Mouse (Mus musculus): ENCODE data around the gene Tlx1.

Tlx1 gene

DNA sequence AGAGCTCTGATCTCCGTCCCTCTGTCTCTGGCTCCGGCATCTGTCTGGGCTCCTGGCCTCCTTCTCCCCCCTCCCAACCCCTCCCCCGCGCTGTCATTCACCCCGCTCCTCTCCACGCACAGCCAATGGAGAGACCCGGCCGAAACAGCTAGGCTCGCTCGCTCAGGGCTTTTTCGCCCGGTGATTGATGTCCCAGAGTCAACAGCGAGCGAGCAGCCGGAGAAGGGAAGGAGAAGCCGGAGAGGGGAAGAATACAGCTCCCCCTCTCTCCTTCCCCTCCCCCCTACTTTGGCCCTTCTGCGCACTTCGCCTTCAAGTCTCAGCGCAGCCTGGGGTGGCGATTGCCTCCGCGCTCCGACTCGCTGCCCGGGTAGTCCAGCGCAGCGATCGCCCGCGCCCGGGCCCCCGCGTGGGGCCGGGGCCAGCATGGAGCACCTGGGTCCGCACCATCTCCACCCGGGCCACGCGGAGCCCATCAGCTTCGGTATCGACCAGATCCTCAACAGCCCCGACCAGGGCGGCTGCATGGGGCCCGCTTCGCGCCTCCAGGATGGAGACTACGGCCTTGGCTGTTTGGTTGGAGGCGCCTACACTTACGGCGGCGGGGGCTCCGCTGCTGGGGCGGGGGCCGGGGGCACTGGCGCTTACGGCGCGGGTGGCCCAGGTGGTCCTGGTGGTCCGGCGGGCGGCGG lies at the start of gene Tlx1:
TSS of gene Tlx1 (plus strand) at position 191 of the 692 bp plus-strand sequence.
- no peak for DNase-seq (ENCODE audit: extremely low read depth, low read depth, low spot score)

DNA sequence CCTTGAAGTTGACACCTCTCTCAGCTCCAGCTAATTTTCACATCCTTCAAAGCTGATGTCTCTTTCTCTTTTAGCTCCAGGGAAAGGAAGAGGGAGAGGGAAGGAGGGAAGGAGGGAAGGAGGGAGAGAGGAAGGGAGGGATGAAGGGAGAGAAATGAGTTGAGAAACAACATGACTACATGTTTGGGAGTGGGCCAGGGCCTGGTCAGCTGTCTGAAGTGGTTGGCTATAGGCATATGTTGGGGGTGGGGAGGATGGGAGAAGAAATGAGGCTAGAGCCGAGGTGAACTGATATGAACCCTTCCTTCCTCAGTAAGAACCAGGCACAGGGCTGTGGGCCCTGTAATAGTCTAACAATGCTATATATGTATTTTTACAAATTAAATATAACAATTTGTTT lies 44.9 kb upstream of the Tlx1 start:
- no peak for DNase-seq (ENCODE audit: extremely low read depth, low read depth, low spot score)

DNA sequence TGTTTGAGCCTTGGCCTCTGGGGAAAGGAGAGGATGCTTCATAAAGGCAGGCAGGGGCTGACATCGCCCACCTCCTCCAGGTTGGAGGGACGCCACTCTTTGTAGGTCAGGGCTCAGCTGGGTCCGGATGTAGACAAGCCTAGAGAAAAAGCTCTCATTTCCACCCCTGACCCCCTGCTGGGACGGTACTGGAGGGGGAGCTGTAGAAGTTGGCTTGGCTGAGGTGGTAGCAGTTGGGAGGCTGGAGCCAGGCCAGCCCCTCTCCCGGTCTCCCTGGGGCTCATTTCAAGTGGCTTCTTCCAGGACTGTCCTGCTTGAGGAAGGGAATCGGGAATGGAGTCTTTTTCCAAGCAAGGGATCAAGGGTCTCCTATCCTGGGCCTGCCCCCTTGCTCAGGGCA lies 43.8 kb upstream of the Tlx1 start:
- no peak for DNase-seq (ENCODE audit: extremely low read depth, low read depth, low spot score)

DNA sequence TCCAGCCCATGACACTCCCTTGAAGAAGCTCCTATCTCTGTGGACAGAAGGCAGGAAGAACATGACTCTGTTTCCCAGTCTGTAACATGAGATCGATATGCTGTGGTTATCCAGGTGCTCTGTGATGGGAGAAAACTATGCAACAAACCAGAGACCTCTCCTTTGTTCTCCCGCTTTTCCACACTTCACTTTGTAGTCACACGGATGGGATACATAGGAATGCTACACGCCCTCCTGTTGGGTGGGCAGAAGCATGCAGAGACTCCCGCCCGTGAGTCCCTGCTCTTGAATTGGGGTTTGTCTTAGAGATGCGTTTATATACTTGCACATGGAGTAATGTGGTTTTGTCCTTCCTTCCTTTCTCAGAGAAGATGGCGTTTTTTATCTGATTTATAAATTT lies 39.8 kb upstream of the Tlx1 start:
- no peak for DNase-seq (ENCODE audit: extremely low read depth, low read depth, low spot score)

DNA sequence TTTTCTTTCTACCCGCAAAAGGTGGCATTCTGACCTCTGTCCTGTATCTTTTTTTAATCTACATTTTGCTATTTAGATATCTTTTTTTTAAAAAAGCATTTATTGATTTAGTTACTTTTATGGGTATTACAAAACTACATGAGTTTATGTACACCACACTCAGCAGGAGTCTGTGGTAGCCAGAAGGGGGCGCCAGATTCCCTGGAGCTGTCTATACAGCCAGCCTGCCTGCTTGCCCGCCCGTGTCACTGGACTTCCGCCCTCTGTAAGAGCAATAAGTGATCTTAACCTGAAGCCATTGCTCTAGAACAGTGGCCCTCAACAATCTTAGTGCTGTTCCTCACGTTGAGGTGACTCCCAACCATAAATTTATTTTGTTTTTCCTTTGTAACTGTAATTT lies 38.0 kb upstream of the Tlx1 start:
- DNase-seq (ENCODE audit: extremely low read depth, low read depth, low spot score) = no peak

DNA sequence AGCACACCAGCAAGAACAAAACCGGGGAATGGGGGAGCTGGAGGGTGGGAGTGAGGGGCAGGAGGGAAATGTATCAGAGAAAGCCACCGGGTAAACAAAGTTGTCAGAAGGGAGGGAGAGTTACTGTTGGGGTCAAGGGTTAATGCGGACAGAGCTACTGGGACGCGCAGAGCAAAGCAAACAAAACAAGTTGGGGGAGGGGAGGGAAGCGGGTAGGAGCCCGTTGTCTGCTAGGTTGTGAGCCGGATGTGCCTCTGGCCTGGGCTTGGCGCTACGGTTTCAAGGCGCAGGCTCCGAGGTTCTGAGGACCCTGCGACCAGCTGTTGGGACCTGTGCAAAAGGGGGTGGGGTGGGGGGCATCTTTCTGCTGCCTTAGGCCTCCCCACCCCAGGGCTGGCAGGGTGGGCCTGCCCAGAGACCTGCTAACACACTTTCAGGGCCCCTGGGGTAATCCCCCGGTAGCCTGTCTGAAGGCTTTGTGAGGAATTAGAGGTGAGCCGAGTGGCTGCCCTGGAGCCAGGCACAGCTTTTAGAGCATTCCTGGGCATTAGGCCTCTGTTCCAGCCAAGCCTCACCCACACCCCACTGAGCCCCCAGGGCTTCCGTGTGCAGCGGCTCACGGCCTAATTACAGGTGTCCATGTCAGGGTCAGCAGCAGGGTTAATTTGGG lies 36.6 kb upstream of the Tlx1 start:
- DNase-seq (ENCODE audit: extremely low read depth, low read depth, low spot score) = no peak

DNA sequence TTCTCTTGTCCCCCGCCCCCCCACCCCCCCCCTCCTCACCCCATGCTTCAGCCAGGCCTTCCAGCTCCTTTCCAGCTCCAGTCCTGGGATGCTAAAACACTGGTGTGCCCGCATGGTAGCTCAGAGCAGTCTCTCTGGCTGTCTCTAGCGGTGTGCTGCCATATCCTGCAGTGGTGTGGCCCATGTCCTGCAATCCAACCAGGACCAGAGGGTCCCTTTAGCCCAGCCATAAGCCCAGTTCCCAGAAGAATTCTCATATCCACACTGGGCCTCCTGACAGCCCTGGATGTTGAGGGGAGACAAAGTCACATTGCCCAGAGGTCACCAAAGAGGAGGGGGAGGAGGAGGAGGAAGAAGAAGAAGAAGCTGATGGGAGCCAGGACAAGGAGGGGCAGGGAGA lies 35.7 kb upstream of the Tlx1 start:
- DNase-seq (ENCODE audit: extremely low read depth, low read depth, low spot score) = no peak

DNA sequence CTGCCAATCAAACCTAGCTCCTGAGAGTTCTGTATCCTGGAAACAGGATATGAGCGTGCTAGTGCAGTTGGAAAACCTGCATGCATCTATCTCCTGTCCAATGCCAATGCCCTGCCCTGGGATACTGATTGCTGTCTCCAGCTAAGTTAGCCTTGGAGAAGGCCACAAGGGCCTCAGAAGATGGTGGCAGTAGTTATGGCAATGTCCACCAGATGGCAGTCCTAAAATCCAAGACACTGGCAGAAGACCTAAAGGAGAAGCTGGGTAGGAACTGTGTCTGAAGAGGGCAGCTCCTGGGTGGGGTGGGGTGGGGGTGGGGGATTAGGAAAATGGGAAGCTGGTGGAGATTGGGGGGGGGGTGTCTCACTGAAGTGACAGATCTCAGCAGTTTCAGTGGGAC lies 33.7 kb upstream of the Tlx1 start:
- DNase-seq (ENCODE audit: extremely low read depth, low read depth, low spot score) = no peak

DNA sequence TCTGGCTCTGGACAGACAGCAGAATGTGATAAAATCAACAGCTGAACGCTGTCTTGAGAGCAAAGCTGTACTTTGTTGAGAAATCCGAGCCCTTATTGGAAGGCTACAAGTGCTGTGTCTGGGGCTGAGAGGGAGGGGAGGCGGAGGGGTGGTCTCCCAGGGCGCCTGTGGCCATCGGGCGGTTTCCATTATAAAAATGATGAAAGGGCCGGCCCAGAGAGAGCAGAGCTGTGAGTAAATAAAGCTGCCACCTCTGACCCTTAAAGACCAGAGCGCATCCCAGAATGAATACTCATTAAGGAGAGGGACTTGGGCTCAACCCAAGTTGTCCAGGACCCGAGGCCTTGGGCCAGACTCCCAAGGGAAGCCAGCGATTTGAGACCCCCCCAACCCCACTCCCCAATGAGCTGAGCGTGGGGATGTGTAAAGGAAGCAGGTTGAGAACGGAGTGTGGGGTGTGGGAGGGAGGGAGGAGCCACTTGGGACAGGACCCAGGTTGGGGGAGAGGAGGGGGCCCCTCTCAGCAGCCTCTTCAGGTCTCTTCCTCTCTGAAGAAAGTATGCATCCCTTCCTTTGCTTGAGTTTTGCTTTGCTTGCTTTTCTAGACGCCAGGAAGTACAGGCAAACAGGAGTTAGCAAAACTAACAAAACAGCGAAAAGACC lies 18.4 kb upstream of the Tlx1 start:
- no peak for DNase-seq (ENCODE audit: extremely low read depth, low read depth, low spot score)

DNA sequence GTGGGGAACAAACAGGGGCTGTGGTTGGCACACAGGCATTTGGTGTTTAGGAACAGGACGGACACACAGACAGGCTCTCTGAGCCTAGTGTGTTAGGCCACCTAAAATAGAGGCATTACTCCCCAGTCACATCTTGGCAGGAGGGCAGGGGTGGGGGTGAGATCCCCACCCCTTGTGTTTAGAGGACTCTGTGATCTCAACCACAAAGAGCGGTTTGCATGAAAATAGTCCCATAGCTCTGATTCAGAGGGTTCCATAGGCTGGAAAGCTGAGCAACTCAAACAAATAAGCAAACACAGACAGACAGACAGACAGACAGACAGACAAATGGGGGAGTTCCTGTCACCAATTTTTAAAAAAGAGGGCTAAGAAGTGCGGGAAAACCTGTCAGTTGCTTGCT lies 7.9 kb upstream of the Tlx1 start:
- no peak for DNase-seq (ENCODE audit: extremely low read depth, low read depth, low spot score)

DNA sequence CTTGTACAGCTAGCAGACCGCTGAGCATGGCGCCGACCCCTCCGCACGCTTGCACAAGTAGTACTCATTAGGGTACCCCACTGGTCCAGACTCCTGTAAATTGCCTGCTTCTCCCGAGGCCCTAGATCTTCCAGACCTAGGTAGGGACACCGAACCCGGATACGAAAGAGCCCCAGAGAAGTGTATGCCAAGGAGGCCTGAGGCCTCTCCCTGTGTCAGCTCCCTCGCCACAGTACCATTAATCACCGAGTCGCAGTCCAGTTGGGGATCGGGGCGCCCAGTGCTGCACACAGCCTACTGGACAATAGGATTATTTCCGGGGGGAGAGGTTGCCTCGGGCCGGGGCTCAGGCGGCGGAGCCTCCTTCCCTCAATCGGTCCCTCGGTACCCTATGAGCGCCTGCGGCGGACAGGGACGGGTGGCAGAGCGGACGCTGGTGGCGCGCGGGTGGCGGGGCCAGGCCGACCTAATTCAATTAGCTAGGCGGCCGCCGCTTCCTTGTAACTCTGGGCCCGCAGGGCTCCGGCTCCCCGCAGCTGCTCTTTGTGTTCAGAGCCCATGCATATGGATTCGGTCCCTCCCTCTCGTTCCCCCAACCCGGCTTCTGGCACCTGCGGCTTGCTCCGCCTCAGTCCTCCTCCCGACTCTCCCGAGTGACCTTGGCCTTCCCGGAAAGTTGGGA lies 7.1 kb upstream of the Tlx1 start:
- no peak for DNase-seq (ENCODE audit: extremely low read depth, low read depth, low spot score)

DNA sequence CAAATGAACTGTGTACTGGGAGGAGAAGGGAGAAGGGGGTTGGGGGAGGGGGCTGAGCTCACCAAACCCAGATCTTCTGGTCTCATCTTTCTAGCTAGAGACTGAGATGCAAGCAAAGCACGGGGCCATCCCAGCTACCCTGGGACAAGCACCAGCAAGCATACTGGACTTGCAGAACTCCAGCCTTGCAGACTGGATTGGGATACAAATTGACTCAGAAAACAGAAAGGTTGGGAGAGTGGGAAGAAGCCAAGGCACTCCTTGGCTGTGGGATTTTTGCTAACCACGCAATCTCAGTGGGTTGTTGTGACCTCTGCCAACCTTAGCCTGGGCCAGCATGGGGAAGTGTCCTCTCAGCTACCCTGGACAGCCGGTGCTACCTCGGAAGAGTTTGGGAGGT lies 3.4 kb upstream of the Tlx1 start:
- no peak for DNase-seq (ENCODE audit: extremely low read depth, low read depth, low spot score)

DNA sequence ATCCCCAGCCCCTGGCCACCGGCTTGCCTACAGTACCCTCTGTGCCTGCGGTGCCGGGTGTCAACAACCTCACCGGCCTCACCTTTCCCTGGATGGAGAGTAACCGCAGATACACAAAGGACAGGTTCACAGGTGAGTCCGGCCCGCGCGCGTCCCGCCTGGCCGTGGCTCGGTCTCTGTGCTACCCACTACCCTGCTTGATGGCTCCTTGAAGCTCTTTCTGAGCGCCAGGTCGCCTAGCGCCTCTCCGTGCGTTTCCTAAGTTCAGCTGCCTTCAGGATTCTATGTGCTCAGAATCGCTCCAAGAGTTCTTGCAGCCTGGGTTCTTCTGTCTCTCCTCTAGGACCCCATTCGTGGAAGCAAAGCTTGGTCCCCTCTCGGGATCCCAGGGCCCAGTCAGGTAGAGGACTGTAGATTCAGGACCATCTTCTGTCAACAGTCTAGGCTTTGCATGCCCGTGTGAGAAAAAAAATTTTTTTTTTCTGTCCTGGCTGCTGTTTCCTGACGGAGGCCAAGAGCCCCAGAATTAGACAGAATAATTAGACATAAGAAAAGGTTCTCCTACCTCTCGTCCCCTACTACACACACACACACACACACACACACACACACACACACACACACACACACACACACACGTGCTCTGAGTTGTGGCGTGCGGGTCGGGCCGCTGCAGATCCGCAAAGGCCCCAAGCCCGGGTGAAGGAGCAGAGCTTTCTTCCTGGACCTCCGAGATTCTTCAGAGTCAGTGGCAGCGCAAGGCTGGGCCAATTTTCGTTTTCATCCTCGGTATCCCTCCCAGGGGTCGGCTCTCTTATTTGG lies 1.1 kb downstream of the Tlx1 start:
- no peak for DNase-seq (ENCODE audit: extremely low read depth, low read depth, low spot score)

DNA sequence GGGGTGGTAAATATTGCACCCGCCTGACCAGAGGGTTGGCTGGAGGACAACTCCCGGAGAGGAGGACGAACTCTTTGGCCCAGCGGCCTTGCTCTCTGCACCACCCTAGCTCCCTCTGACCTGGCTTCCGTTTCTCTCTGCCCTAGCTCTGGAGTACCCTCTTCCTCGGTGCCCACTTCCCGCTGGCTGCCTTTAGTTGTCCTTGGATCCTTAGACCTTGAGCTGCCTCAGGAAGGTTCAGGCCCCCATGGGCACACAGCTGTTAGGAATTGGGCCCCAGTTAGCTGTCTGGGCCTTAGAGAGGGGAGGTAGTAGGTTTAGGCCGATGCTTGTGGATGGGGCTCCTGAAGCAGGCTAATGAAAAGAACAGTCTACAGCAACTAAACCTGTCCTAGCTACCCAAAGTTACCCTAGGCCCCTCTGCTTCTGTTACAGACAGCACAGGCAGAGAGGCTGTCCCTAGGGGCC lies 1.7 kb downstream of the Tlx1 start:
- no peak for DNase-seq (ENCODE audit: extremely low read depth, low read depth, low spot score)

DNA sequence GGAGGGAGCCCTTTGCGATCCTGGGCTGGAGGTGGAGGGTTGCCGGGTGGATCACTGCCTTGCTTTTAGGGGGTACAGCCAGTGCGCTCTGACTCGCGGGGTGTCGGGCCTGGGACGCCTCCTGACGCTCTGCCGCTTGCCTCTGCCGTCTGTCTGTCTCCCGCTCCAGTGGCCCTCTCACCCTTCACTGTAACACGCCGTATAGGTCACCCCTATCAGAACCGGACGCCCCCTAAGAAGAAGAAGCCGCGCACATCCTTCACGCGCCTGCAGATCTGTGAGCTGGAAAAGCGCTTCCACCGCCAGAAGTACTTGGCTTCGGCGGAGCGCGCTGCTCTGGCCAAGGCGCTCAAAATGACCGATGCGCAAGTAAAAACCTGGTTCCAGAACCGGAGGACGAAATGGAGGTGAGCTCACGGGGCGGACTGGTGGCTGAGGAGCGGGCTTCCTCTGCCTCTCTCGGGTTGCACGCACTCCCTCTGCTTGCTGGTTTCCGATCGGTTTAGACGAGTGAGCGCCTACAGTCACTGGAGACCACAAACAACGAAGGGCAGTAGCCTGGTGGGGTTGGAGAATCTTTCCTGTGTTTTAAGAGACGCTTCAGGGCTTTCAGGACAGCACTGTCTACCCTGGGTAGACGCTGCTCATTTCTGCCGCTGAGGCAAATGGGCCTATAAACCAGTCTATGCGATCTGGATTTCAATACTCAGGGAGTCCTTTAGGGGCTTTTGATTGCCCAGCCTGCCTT lies 3.0 kb downstream of the Tlx1 start:
- DNase-seq (ENCODE audit: extremely low read depth, low read depth, low spot score) = no peak

DNA sequence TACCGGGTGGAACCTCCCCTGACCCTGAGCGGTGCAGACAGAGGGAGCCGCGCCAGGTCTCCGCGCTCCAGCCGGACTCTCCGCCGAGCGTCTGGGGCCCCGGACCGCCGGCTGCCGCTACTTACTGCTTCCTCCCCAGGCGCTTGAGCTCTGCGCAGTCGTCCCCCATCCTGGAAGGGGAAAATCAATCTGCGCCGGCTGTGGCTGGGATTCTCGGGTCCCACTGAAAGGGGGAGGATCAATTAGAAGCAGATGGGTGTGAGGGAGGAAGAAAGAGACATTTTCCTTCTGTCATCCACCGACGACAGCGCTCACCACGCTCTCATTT lies 3.5 kb downstream of the Tlx1 start:
- DNase-seq (ENCODE audit: extremely low read depth, low read depth, low spot score) = no peak

DNA sequence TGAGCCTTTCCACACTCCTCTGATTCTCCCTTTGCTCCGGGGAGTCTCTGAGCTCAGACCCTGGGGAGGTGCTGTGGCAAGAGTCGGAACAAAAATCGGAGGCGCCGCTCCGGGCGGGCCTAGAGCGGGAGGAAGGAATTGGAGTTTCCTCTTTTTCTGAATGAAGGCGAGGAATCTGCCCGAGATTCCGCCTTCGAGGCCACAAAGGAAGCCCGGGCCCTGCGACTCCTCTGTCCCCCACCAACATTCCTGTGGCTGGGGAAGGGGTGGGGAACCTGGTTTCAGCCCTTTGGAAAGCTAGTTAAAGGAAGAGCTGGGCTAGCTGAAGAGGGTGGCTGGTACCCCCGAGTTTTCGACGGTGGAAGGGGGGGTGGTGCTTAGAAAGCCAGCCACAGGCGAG lies 4.0 kb downstream of the Tlx1 start:
- DNase-seq (ENCODE audit: extremely low read depth, low read depth, low spot score) = no peak

DNA sequence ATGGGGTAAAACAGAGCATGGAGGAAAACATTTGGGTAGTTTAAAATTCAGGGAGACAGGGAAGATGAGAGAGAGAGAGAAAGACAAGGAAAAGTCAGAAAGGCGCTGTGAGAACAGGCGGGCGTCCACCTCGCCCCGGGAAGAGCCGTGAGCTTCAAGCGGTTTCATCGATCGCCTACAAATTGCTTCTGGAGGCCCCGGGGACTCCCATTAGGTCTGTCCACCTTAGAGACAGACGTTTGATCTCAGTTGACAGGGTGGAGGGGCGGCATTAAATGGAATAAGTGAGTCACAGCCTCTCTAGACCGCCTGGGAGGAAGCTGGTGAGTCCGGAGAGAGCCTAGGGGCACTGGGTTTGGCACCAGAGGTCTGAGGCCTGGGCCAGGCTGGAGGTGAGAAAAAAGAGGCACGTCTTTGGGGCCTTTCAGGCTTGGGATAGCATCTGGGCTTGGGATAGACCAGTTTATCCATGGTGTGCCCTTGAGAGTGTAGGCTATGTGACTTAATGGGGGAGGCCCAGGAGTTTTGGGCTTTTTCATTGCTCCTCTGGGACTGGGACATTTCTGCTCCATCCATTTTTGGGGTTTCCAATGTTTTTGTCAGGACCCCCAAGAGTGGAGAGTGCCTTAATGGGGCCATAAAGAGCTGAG lies 4.8 kb downstream of the Tlx1 start:
- DNase-seq (ENCODE audit: extremely low read depth, low read depth, low spot score) = no peak

DNA sequence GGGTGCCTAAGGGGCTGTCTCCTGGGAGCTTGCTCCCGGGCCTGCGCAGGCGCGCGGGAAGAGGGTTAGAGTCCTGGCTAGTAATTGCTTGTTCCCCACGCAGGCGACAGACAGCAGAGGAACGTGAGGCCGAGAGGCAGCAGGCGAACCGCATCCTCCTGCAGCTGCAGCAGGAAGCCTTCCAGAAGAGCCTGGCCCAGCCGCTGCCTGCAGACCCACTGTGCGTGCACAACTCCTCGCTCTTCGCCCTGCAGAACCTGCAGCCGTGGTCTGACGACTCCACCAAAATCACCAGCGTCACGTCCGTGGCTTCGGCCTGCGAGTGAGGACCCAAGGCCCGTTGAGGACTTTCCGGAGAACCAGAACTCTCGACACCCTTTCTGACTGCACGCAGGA lies 5.3 kb downstream of the Tlx1 start:
- no peak for DNase-seq (ENCODE audit: extremely low read depth, low read depth, low spot score)

DNA sequence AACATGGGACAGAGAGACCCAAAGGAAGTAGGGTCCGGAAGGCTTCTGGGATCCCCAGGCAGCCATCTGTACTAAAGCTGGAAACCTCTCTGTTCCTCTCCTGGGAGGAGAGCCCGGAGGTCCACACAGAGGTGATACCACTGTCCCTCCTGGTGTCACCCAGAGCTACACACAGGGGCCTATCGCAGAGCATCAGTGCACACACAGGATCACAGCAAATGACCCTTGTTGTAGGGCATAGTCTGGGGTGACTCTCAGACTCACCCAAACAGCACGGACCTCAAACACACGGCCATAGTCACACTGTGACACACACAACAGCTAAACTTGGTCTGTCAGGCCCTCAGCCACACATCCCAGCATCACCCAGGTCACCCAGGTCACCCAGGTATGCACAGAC lies 5.9 kb downstream of the Tlx1 start:
- no peak for DNase-seq (ENCODE audit: extremely low read depth, low read depth, low spot score)

Measured in fat pad, adult 2 months (tissue).